Mouse (Mus musculus): ENCODE data around the gene Tnfrsf9.
"Not testable (repeated sequence)": the region's sequence is repeated elsewhere in the genome, so short reads cannot be mapped to it uniquely, and the experiment has no call there.

The Tnfrsf9 gene

GRCm38 (mm10) chr4:150914290-150914733 lies at the start of gene Tnfrsf9, which contains the start of gene Park7:
Gene Tnfrsf9, plus strand, starts transcription at chr4:150914562.
Gene Park7, minus strand, starts transcription at chr4:150914437.
- DNase-seq (ENCODE audit: low spot score): peak; percentile 92

- DNase-seq (ENCODE audit: low spot score): no peak
Observed at GRCm38 (mm10) chr4:150865371-150865770, 49.0 kb upstream of the Tnfrsf9 start.

GRCm38 (mm10) chr4:150866069-150866468 lies 48.3 kb upstream of the Tnfrsf9 start:
- no peak for DNase-seq (ENCODE audit: low spot score)

GRCm38 (mm10) chr4:150866494-150866893 lies 47.9 kb upstream of the Tnfrsf9 start:
- no peak for DNase-seq (ENCODE audit: low spot score)

GRCm38 (mm10) chr4:150868161-150868560 lies 46.2 kb upstream of the Tnfrsf9 start:
- no peak for DNase-seq (ENCODE audit: low spot score)

- no peak for DNase-seq (ENCODE audit: low spot score)
Observed at GRCm38 (mm10) chr4:150868859-150869258, 45.5 kb upstream of the Tnfrsf9 start.

GRCm38 (mm10) chr4:150869276-150870197 lies 44.8 kb upstream of the Tnfrsf9 start:
- no peak for DNase-seq (ENCODE audit: low spot score)

GRCm38 (mm10) chr4:150870963-150871391 lies 43.4 kb upstream of the Tnfrsf9 start:
- no peak for DNase-seq (ENCODE audit: low spot score)

- no peak for DNase-seq (ENCODE audit: low spot score)
Observed at GRCm38 (mm10) chr4:150871392-150872138, 42.8 kb upstream of the Tnfrsf9 start.

GRCm38 (mm10) chr4:150872139-150872651 lies 42.2 kb upstream of the Tnfrsf9 start:
- no peak for DNase-seq (ENCODE audit: low spot score)

- no peak for DNase-seq (ENCODE audit: low spot score)
Observed at GRCm38 (mm10) chr4:150872681-150873080, 41.7 kb upstream of the Tnfrsf9 start.

GRCm38 (mm10) chr4:150874416-150874815 lies 39.9 kb upstream of the Tnfrsf9 start:
- not testable (repeated sequence) for DNase-seq (ENCODE audit: low spot score)

GRCm38 (mm10) chr4:150875393-150875792 lies 39.0 kb upstream of the Tnfrsf9 start:
- DNase-seq (ENCODE audit: low spot score): no peak

GRCm38 (mm10) chr4:150879631-150880030 lies 34.7 kb upstream of the Tnfrsf9 start:
- DNase-seq (ENCODE audit: low spot score): no peak

GRCm38 (mm10) chr4:150880364-150880763 lies 34.0 kb upstream of the Tnfrsf9 start:
- DNase-seq (ENCODE audit: low spot score): no peak

- DNase-seq (ENCODE audit: low spot score): no peak
Observed at GRCm38 (mm10) chr4:150882632-150883031, 31.7 kb upstream of the Tnfrsf9 start.

- DNase-seq (ENCODE audit: low spot score): no peak
Observed at GRCm38 (mm10) chr4:150887903-150888302, 26.5 kb upstream of the Tnfrsf9 start.

GRCm38 (mm10) chr4:150888492-150888891 lies 25.9 kb upstream of the Tnfrsf9 start:
- DNase-seq (ENCODE audit: low spot score): no peak

GRCm38 (mm10) chr4:150889273-150889954 lies 24.9 kb upstream of the Tnfrsf9 start:
- DNase-seq (ENCODE audit: low spot score): no peak

- no peak for DNase-seq (ENCODE audit: low spot score)
Observed at GRCm38 (mm10) chr4:150889955-150890315, 24.4 kb upstream of the Tnfrsf9 start.

- no peak for DNase-seq (ENCODE audit: low spot score)
Observed at GRCm38 (mm10) chr4:150891308-150891707, 23.1 kb upstream of the Tnfrsf9 start.

Measured in spleen, adult 12 weeks (tissue).